Mouse (Mus musculus): ENCODE data around the gene Tmem87a.

- TF ChIP-seq CTCF (IDR thresholded peaks at IDR 0.05; ENCODE audit: insufficient read depth, low read depth, low read length) (no peak), POLR2A (IDR thresholded peaks at IDR 0.05; ENCODE audit: insufficient read depth, low read depth, low read length) (peak; percentile 67; the same call in 1 of the 2 replicates)
These were observed at the start of gene Tmem87a for GRCm38 (mm10) chr2:120403986-120404822.

All from olfactory bulb, adult 2 months (tissue).